Mouse (Mus musculus) hindbrain, postnatal 0 days (tissue): Measurements from ENCODE around the gene Ing2. TPM values are rescaled to one million over a fixed set of nuclear protein-coding genes. Genes with fewer than 3 reads are reported as not detected.
A peak's percentile ranks its signal among the peaks of the same experiment; 100 is the strongest.

Experiments
- ATAC-seq: fragments of 200-750 bp; cut with Nextera tagmentation; 2 replicates; pipeline ENCODE4 v1.8.0; 2017; ENCODE audit warnings: mild to moderate bottlenecking, moderate TSS enrichment, moderate library complexity
- DNase-seq: peaks from one replicate; pipeline ENCODE4 v3.0.0-alpha.2; 2015; ENCODE audit warnings: low spot score
- H3K27ac ChIP-seq: fragments of 300-500 bp; sonication (generic); 2 replicates; pipeline ENCODE4 v1.5.1; 2014; ENCODE audit warnings: mild to moderate bottlenecking
- H3K27me3 ChIP-seq: fragments of 300-500 bp; sonication (generic); 2 replicates; pipeline ENCODE4 v1.6.1; 2014; ENCODE audit warnings: low read length, mixed read lengths; ENCODE audit not compliant: insufficient read depth
- H3K36me3 ChIP-seq: fragments of 300-500 bp; sonication (generic); 2 replicates; pipeline ENCODE4 v1.6.1; 2014; ENCODE audit warnings: low read length, mixed read lengths; ENCODE audit not compliant: insufficient read depth
- H3K4me1 ChIP-seq: fragments of 300-500 bp; sonication (generic); 2 replicates; pipeline ENCODE4 v1.6.1; 2014; ENCODE audit warnings: antibody characterized with exemption, low read length, mixed read lengths; ENCODE audit not compliant: insufficient read depth
- H3K4me2 ChIP-seq: fragments of 300-500 bp; sonication (generic); 2 replicates; pipeline ENCODE4 v1.6.1; 2014; ENCODE audit warnings: low read depth, mild to moderate bottlenecking, low read length, moderate library complexity, mixed read lengths
- H3K4me3 ChIP-seq: fragments of 300-500 bp; sonication (generic); 2 replicates; pipeline ENCODE4 v1.5.1; 2014; ENCODE audit warnings: low read length
- H3K9ac ChIP-seq: fragments of 300-500 bp; sonication (generic); replicated peaks from 2 replicates; pipeline ENCODE4 v1.6.1; 2014; ENCODE audit warnings: mild to moderate bottlenecking, low read length, moderate library complexity, mixed read lengths
- H3K9me3 ChIP-seq: fragments of 300-500 bp; sonication (generic); 2 replicates; pipeline ENCODE4 v1.6.1; 2016; ENCODE audit warnings: low read length, mixed read lengths
- CTCF ChIP-seq: IDR thresholded peaks from 2 replicates; pipeline ENCODE4 v1.5.1; 2016; ENCODE audit warnings: antibody characterized with exemption, control low read depth, low read depth
- WGBS: fragments of 180-500 bp; shearing (Covaris S2); extraction: QIAGEN DNeasy Blood & Tissue Kit; methylation state at CpG from one replicate; pipeline ENCODE4 v1.1.7; 2014; 5-methylcytosine and 5-hydroxymethylcytosine counted together
- polyA plus RNA-seq: library from polyadenylated mRNA; unstranded; fragments of >200 nt; fragmentation: Nextera tagmentation; extraction: Ambion mirVana; gene quantifications from 2 replicates; pipeline ENCODE4 v1.2.1, GENCODE M21; 2015
- total RNA-seq: library from RNA; depleted of rRNA; stranded (reverse); fragments of >200 nt; gene quantifications from 2 replicates; pipeline ENCODE4 v1.2.3, GENCODE M21; 2014

The Ing2 gene
- total and polyA plus RNA-seq, 2 experiments from 2014 or later = 5.2 to 8.4 TPM

GRCm38 (mm10) chr8:47676224-47676623 lies 868 bp upstream of the Ing2 start:
- Histone ChIP-seq H3K4me1 (no peaks in the 10 kb centered on the region), H3K27ac (no peak overlapping the region), H3K9ac (peak overlapping the region; percentile 80; the same call in 1 of the 2 replicates), H3K27me3 (no peaks in the 10 kb centered on the region), H3K4me3 (peak overlapping the region; percentile 99), H3K9me3 (no peaks in the 10 kb centered on the region), H3K4me2 (peak overlapping the region; percentile 62), H3K36me3 (no peaks in the 10 kb centered on the region)
- DNase-seq = no peak
- 1% methylated on average over 15 of the region's 15 CpGs for WGBS
- no peak for ATAC-seq
- no peak for TF ChIP-seq CTCF

GRCm38 (mm10) chr8:47675786-47676185 lies 430 bp upstream of the Ing2 start:
- no peaks in the 10 kb centered on the region for H3K4me1 ChIP-seq
- no peaks in the 10 kb centered on the region for H3K9me3 ChIP-seq
- H3K4me3 ChIP-seq = peak overlapping the region; percentile 99
- peak; percentile 36 for TF ChIP-seq CTCF
- H3K27me3 ChIP-seq = no peaks in the 10 kb centered on the region
- H3K36me3 ChIP-seq = no peaks in the 10 kb centered on the region
- peak overlapping the region; percentile 62 for H3K4me2 ChIP-seq
- H3K9ac ChIP-seq = peak overlapping the region; percentile 80
- DNase-seq (peak; percentile 66), ATAC-seq (no peak; the same call in none of the 2 replicates)
- under 1% methylated on average over 20 of the region's 20 CpGs for WGBS
- peak overlapping the region; percentile 86 for H3K27ac ChIP-seq

- DNase-seq (peak; percentile 41), ATAC-seq (peak; percentile 21)
- H3K4me3 ChIP-seq = peak overlapping the region; percentile 99
- WGBS = under 1% methylated on average over 46 of the region's 59 CpGs
- H3K4me1 ChIP-seq = no peaks in the 10 kb centered on the region
- H3K4me2 ChIP-seq = peak overlapping the region; percentile 62
- H3K27me3 ChIP-seq = no peaks in the 10 kb centered on the region
- no peaks in the 10 kb centered on the region for H3K9me3 ChIP-seq
- H3K27ac ChIP-seq = peak overlapping the region; percentile 82
- H3K9ac ChIP-seq = peak overlapping the region; percentile 80
- no peak for TF ChIP-seq CTCF
- no peaks in the 10 kb centered on the region for H3K36me3 ChIP-seq
Measured at GRCm38 (mm10) chr8:47674140-47674776, 1.1 kb downstream of the Ing2 start.

- TF ChIP-seq CTCF = no peak
- no peaks in the 10 kb centered on the region for H3K9me3 ChIP-seq
- peak overlapping the region; percentile 80 for H3K9ac ChIP-seq
- ATAC-seq (peak; percentile 80), DNase-seq (peak; percentile 90)
- peak overlapping the region; percentile 99 for H3K4me3 ChIP-seq
- H3K36me3 ChIP-seq = peaks cover 2% of the 10 kb centered on the region; the same call in 1 of the 2 replicates
- WGBS = under 1% methylated on average over 47 of the region's 53 CpGs
- H3K4me1 ChIP-seq = no peaks in the 10 kb centered on the region
- H3K4me2 ChIP-seq = peak overlapping the region; percentile 62
- H3K27me3 ChIP-seq = no peaks in the 10 kb centered on the region
- peak overlapping the region; percentile 82 for H3K27ac ChIP-seq
Measured at GRCm38 (mm10) chr8:47673317-47674139, 1.8 kb downstream of the Ing2 start.

- Histone ChIP-seq H3K9me3 (no peaks in the 10 kb centered on the region), H3K9ac (no peak overlapping the region), H3K4me2 (no peak overlapping the region), H3K4me3 (no peak overlapping the region), H3K27ac (no peak overlapping the region), H3K27me3 (no peaks in the 10 kb centered on the region), H3K36me3 (peaks cover 3% of the 10 kb centered on the region; the same call in 1 of the 2 replicates), H3K4me1 (no peaks in the 10 kb centered on the region)
- 0 out of 2 replicates have a peak, but pooled peaks have one; percentile 35 for ATAC-seq
- no peak for TF ChIP-seq CTCF
- no peak for DNase-seq
- 72% methylated on average over 8 of the region's 8 CpGs for WGBS
Measured at GRCm38 (mm10) chr8:47664231-47664785, 11.0 kb downstream of the Ing2 start.

GRCm38 (mm10) chr8:47663201-47663600 lies 12.2 kb downstream of the Ing2 start:
- H3K9ac ChIP-seq = no peak overlapping the region
- no peaks in the 10 kb centered on the region for H3K27me3 ChIP-seq
- no peak overlapping the region for H3K4me3 ChIP-seq
- TF ChIP-seq CTCF = no peak
- 88% methylated on average over 5 of the region's 5 CpGs for WGBS
- H3K4me2 ChIP-seq = no peak overlapping the region
- no peaks in the 10 kb centered on the region for H3K36me3 ChIP-seq
- DNase-seq = no peak
- no peak for ATAC-seq
- no peak overlapping the region for H3K27ac ChIP-seq
- no peaks in the 10 kb centered on the region for H3K4me1 ChIP-seq
- no peaks in the 10 kb centered on the region for H3K9me3 ChIP-seq
